Mouse (Mus musculus) retina, postnatal 1 day (tissue): ENCODE data around the gene Sbk1.
"Not testable (repeated sequence)": the region's sequence is repeated elsewhere in the genome, so short reads cannot be mapped to it uniquely, and the experiment has no call there.

Experiments
- DNase-seq: peaks from one replicate; pipeline ENCODE4 v3.0.0-alpha.2; 2012

The Sbk1 gene

GRCm38 (mm10) chr7:126265949-126266348 is 6.5 kb upstream of the Sbk1 start:
- DNase-seq = peak; percentile 62

GRCm38 (mm10) chr7:126266372-126266870 is 6.0 kb upstream of the Sbk1 start:
- no peak for DNase-seq

GRCm38 (mm10) chr7:126267606-126268005 is 4.8 kb upstream of the Sbk1 start:
- no peak for DNase-seq

GRCm38 (mm10) chr7:126272770-126273311 is 422 bp downstream of the Sbk1 start:
- peak; percentile 59 for DNase-seq

GRCm38 (mm10) chr7:126273351-126274042 is 1.1 kb downstream of the Sbk1 start:
- peak; percentile 39 for DNase-seq

- no peak for DNase-seq
These were observed 1.7 kb downstream of the Sbk1 start for GRCm38 (mm10) chr7:126274137-126274536.

- DNase-seq = no peak
These were observed 2.2 kb downstream of the Sbk1 start for GRCm38 (mm10) chr7:126274626-126275025.

- no peak for DNase-seq
These were observed 3.3 kb downstream of the Sbk1 start for GRCm38 (mm10) chr7:126275711-126276110.

- DNase-seq = no peak
These were observed 3.9 kb downstream of the Sbk1 start for GRCm38 (mm10) chr7:126276297-126276696.

- no peak for DNase-seq
These were observed 5.3 kb downstream of the Sbk1 start for GRCm38 (mm10) chr7:126277536-126278295.

- no peak for DNase-seq
These were observed 6.4 kb downstream of the Sbk1 start for GRCm38 (mm10) chr7:126278799-126279198.

- peak; percentile 42 for DNase-seq
These were observed 7.5 kb downstream of the Sbk1 start for GRCm38 (mm10) chr7:126279774-126280482.

- DNase-seq = no peak
These were observed 8.3 kb downstream of the Sbk1 start for GRCm38 (mm10) chr7:126280696-126281095.

- DNase-seq = no peak
These were observed 9.7 kb downstream of the Sbk1 start for GRCm38 (mm10) chr7:126281876-126282682.

GRCm38 (mm10) chr7:126282683-126282990 is 10.2 kb downstream of the Sbk1 start:
- not testable (repeated sequence) for DNase-seq

GRCm38 (mm10) chr7:126284021-126284420 is 11.6 kb downstream of the Sbk1 start:
- DNase-seq = no peak

GRCm38 (mm10) chr7:126284441-126284840 is 12.0 kb downstream of the Sbk1 start:
- DNase-seq = no peak

- no peak for DNase-seq
These were observed 12.4 kb downstream of the Sbk1 start for GRCm38 (mm10) chr7:126284865-126285264.

GRCm38 (mm10) chr7:126285293-126286211 is 13.1 kb downstream of the Sbk1 start:
- DNase-seq = no peak

- DNase-seq = no peak
These were observed 13.9 kb downstream of the Sbk1 start for GRCm38 (mm10) chr7:126286311-126286710.

- DNase-seq = no peak
These were observed 15.2 kb downstream of the Sbk1 start for GRCm38 (mm10) chr7:126287493-126288103.
